Mouse (Mus musculus) heart, postnatal 10 days (tissue): ENCODE results near the gene Ddi2. TPM values are rescaled to one million over a fixed set of nuclear protein-coding genes. Genes with fewer than 3 reads are reported as not detected.
A peak's percentile ranks its signal among the peaks of the same experiment; 100 is the strongest.

Experiments
- DNase-seq, 2 experiments: peaks; one replicate each; pipeline ENCODE4 v3.0.0; 2021
- intact Hi-C: fragments of 180-260 bp; cut with DNase I; formaldehyde crosslinking; loops from one replicate; pipeline ENCODE4 v1.15.1; 2025
- total RNA-seq, 2 experiments: library from RNA; stranded (reverse); gene quantifications; 2 replicates each; pipeline ENCODE4 v1.2.3; 2021

Ddi2 gene
- total RNA-seq, 2 experiments from 2014 or later: 38.5 to 41.1 TPM

DNA sequence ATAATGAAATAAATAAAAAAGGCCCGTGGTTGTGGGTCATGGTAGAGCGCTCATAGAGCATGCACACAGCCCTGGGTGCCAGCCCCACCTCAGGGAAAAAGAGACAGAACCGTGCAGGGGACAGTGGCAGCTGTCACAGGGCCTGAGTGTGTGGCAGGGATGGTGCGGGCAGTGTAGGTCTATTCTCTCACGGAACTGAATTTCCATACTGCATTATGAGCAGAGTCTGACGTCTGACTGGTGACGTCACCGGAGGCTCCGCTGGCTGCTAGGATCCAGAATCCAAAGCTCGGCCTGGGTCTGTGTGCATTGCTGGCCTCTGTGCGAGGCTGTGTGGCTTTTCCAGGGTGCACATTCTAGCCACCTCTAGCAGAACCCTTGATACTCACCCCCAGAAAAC, 62.3 kb downstream of the Ddi2 start:
- intact Hi-C loops: no loop called here
- DNase-seq: no peak

DNA sequence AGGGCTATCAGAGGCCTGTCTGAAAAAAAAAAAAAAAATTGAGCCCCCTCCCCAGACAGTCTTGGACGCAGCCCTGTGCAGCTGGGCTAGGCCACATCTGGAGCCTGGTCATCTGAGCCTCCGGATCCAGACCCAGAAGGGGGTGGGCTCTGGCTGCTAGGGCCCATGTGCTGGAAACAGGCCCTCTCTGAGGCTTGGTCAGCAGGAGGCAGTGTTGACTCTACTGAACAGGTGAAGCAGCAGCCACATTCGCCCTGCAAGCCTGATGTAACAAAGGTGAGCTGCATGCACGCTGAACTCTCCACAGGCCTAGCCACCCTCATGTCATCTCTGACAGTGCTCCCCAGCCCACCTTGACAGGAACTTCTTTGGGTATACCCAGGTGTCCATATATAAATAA, 63.5 kb downstream of the Ddi2 start:
- DNase-seq: peak in 1 of 2 experiments; percentile 46
- intact Hi-C loops: no loop called here

DNA sequence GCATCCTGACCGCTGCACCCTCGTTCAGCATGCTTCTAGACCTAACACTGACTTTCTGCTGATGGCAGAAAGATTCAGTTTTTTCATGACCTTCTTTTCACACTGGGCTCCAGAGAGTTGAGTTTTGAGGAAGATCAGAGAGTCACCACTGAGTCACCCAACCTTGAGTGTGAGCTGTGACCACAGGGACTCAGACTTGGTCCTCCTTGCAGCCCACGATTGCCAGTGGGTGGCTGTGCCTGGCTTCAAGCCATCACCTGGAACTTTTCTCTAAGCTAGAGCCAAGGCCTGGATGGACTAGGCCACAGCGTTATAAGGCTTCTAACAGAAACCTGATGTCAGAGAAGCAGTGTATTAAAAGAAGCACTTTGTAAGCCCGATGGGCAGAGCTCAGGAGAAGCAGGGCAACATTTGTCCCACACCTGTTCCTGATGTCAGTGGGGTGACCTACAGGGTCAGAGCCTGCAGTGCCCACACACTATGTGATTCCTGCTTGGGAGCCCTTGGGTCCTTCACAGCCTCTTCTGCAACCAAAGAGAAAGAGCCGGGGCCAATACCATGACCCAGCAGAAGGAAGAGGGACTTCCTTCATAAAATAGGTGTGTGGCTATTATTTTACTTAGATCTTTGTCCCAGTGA, 64.3 kb downstream of the Ddi2 start:
- intact Hi-C loops: no loop called here
- DNase-seq: no peak

- intact Hi-C loops: no loop called here
- DNase-seq: no peak
These were observed 66.3 kb downstream of the Ddi2 start for GRCm38 (mm10) chr4:141656932-141657331.

DNA sequence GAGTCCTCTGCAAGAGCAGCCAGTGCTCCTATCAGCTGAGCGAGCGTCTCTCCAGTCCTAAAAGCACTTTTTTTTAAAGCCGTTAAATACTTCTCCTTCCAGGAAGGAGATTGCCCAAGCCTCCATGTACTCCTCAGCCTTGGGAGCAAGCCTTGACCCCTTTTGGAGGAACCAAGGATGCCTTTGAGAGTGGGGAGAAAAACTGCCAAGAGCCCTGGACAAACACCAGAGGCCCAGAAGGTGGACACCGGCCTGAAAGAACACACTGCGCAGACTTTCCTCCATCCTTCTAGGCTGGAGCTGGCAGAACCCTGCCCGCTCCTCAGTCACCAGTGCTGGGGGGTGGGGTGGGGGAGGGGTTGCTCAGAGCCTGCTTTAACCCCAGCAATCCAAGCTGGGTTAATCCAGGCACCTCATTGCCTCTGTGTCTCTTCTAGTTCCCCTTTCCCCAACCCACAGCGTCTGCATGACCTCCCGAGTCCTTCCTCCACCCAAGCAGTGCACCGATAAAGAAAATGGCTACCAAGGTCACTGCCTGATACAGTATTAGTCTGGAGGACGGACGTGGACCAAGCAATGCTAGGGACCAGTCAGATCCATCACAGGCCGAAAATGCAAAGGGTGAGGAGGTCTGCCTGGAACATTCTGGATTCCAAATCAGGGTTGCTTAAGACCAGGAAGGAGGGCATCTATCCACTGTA, 67.2 kb downstream of the Ddi2 start:
- peak; percentile 48 to 51 for DNase-seq
- intact Hi-C loops: no loop called here

GRCm38 (mm10) chr4:141654509-141654908, 68.7 kb downstream of the Ddi2 start:
- peak in 1 of 2 experiments; percentile 55 for DNase-seq
- intact Hi-C loops: no loop called here

DNA sequence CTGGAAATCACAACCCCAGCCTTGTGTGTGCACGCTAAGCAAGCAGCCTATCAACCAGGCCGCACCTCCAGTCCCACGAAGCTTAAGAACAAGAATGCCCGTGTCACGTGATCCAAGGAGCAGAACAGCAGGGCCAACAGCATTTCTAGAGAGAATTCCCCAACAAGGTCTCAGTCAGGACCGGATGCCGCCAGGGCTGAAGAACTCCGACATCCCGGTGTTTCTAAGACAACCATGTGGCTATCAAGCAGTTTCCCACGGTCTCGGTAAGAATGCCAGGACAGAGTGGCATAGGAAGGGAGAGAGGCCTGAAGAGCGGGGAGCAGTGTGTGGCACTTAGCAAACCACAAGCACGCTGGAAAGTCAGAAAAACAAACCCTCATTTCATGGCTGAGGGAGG, 69.4 kb downstream of the Ddi2 start:
- intact Hi-C loops: no loop called here

GRCm38 (mm10) chr4:141653044-141653443, 70.2 kb downstream of the Ddi2 start:
- intact Hi-C loops: no loop called here
- no peak for DNase-seq

More for the DNA sequence above, 69.4 kb downstream of the Ddi2 start:
- no peak for DNase-seq

DNA sequence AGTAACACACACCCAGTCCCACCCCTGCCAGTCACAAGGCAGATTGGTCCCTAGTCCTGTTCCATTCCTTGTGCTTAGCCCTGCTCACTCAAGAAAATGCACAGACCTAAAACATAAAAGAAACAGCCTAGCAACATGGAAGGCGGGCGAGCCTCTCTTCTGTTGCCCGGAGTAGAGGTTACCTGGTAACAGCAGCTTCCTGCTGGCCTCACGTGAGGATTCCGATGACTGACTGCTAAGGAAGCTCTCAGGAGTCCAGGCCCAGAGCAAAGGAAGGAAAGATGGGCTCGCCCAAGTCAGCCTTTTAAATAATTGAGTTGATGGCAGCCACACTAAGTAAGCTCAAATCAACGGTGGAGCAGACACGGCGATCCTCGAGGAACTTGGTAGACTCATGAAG, 71.3 kb downstream of the Ddi2 start:
- no peak for DNase-seq
- intact Hi-C loops: no loop called here

DNA sequence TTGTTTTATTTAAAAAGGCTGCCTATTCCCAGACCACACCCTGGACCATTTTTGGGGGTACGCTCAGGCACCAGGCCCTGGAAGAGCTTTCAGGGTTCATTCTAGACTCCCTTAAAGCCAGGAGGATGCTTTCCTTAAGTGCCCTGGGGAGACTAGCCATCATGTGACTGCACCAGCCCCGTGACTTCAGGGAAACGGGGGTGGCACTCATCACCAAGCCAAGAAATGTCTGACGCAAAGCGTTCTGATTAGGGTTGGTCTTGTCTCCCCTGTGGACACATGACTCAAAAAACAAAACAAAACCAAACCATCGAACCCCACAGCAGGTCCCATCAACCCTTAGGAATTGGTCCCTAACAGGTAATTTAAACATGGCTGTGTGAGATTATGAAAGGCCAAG, 71.9 kb downstream of the Ddi2 start:
- peak in 1 of 2 experiments; percentile 43 for DNase-seq
- intact Hi-C loops: no loop called here

DNA sequence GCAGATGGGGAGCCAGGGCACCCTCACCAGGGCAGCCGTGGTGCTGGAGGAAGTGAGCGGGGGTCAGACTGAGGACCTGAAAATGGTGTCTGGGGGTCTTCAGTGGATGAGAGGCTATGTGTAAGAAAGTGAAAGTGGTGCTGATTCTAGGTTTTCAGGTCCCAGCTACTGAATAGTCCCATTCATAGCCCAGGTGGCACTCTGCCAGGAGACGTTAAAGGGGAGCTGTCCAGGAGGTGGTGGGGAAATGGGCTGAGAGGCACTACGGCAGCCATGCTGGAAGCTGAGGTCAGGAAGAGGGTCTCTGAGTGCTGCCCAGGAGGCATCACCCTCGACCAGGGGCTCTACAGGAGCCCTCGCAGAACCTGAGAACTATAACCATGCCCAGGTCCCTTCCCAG, 74.0 kb downstream of the Ddi2 start:
- intact Hi-C loops: no loop called here
- DNase-seq: no peak

DNA sequence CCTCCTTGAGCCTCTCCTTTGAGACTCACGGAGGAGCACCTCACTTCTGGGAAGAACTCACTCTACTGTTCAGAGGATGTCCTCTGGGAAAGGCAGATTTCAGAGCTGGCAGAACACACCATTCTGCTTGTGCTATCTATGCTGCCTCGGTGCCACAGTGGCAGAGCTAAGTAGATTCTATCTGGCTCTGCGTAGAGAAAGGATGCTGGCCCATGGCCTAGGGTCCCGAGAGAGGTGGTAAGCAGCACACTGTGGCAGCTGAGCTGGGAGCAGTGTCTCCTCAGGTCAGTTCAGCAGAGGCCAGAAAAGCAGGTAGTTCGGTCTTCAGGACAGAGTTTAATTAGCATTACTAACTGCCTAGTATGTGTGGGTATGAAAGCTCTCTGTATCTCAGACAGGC, 75.0 kb downstream of the Ddi2 start:
- peak in 1 of 2 experiments; percentile 80 for DNase-seq
- intact Hi-C loops: no loop called here

DNA sequence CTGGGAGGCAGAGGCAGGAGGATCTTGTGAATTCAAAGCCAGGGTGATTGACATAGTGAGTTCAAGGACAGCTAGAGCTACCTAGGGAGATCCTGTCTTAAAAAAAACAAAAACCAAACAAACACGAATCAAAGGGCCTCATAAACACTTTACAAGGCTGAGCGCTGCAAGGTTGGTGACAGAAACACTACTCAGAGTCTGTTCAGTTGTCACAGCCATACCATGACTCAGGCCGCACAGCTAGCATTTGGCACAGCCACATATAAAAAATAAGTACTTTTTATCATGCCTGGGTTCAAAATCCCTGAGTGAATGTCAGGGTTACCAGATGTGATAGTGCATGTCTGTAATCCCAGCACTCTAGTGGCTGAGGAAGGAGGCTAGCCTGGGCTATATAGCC, 76.0 kb downstream of the Ddi2 start:
- intact Hi-C loops: no loop called here
- no peak for DNase-seq

- intact Hi-C loops: no loop called here
These were observed 77.2 kb downstream of the Ddi2 start for GRCm38 (mm10) chr4:141645988-141646387.

GRCm38 (mm10) chr4:141643118-141643855, 79.9 kb downstream of the Ddi2 start:
- DNase-seq: peak; percentile 91 to 92
- intact Hi-C loops: no loop called here

More at GRCm38 (mm10) chr4:141645988-141646387, 77.2 kb downstream of the Ddi2 start:
- no peak for DNase-seq

DNA sequence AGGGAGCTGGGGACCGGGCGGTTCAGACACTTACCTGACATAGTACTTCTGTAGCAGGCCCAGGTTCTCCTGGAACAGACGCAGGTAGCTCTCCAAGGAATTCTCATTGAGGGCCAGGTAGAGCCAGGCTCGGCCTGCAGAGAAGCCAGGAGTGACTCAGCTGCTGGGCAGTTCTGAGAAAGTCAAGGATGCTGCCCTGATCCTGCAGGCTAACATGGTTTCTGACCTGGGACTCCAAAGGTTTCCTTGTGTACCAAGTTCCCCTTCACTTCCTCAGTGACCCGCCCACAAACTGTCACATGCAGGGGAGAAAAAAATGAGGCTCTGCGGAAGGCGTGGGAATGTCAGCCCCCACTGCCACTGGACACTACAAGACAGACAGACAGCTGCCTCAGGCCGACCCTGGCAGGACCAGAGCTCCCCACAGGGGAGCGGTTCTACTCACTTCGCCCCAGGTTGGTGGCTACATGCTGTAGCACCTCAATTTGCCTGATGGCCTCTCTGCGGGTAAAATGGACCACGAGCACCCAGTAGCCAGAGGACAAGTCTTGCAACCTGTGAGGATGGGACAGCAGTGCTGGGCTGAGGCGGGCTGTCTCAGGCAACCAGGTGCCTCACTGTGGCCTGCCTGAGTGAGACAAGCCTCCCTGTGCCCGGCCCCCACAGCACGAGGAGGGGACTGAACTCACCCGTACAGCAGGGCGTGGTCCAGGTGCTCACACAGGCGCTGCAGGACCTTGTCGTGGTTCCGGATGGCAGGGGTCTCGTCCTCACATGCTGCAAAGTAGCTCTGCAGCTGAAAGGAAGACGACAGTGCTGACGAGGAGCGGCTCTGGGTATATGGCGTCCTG, 81.0 kb downstream of the Ddi2 start:
- DNase-seq: peak in 1 of 2 experiments; percentile 37
- intact Hi-C loops: no loop called here

GRCm38 (mm10) chr4:141641353-141641771, 81.9 kb downstream of the Ddi2 start:
- intact Hi-C loops: no loop called here
- DNase-seq: peak; percentile 74 to 83

DNA sequence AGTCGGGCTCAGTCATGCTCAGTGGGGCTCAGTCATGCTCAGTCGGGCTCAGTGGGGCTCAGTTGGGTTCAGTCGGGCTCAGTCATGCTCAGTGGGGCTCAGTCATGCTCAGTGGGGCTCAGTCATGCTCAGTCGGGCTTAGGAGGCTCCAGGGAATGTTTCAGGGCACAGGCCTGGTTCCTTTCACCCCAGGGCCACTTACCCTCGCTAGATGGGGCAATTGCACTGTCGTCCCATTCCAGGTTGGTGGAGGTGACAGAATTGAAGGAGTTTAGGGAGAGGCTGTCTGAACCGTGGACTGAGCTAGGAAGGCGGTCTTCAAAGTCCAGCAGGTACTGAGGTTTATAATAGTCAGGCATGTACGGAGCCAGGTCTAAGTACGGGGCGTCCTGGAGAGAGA, 83.7 kb downstream of the Ddi2 start:
- no peak for DNase-seq
- intact Hi-C loops: no loop called here

DNA sequence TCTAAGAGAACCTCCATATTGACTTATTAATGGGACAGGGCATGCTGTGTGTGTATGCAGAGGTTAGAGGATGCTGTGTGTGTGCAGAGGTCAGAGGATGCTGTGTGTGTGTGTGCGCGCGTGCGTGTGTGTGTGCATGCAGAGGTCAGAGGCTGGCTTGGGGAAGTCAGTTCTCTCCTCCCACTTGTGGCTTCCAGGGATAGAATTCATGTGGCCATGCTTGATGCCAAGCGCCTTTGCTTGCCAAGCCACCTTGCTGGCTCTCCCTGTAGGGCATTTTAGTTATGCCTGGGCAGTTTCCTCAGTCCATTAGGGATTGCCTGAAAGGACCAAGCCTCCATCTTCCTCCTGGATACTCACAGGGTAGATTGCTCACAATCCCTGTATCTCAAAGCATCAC, 86.5 kb downstream of the Ddi2 start:
- intact Hi-C loops: no loop called here
- peak; percentile 77 to 78 for DNase-seq

DNA sequence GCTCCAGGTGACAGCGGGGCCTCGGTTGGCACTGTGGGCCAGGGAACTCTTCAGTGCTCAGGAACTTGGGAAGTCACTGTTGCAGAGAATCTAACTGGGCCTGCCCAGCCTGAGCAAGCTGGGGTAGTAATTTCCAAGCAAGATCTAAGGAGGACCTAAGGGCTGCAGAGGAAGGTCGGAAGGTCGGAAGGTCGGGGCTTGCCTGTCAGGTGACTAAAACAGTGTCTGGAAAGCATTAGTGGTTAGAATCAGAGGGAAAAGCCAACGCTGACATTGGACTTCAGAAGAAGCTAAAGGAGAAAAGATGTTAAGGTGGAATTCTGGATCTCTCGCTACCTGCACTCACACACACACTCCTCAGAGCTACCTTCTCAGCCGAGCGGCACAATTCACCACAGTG, 87.2 kb downstream of the Ddi2 start:
- intact Hi-C loops: no loop called here

More for the DNA sequence above, 87.2 kb downstream of the Ddi2 start:
- DNase-seq: no peak
